Mouse (Mus musculus): Measurements from ENCODE around the gene Caskin2.
"Not testable (repeated sequence)": the region's sequence is repeated elsewhere in the genome, so short reads cannot be mapped to it uniquely, and the experiment has no call there.

Caskin2 gene

GRCm38 (mm10) chr11:115764698-115765097 lies 48.7 kb downstream of the Caskin2 start:
- DNase-seq (ENCODE audit: low spot score), result no peak

- not testable (repeated sequence) for DNase-seq (ENCODE audit: low spot score)
Observed at GRCm38 (mm10) chr11:115762176-115762575, 51.3 kb downstream of the Caskin2 start.

GRCm38 (mm10) chr11:115753485-115753884 lies 60.0 kb downstream of the Caskin2 start:
- DNase-seq (ENCODE audit: low spot score), result no peak

GRCm38 (mm10) chr11:115752653-115753052 lies 60.8 kb downstream of the Caskin2 start:
- DNase-seq (ENCODE audit: low spot score), result no peak

GRCm38 (mm10) chr11:115751725-115752124 lies 61.7 kb downstream of the Caskin2 start:
- DNase-seq (ENCODE audit: low spot score), result no peak

GRCm38 (mm10) chr11:115749834-115750233 lies 63.6 kb downstream of the Caskin2 start:
- DNase-seq (ENCODE audit: low spot score), result no peak

Measured in urinary bladder, postnatal 14 days (tissue).